Mouse (Mus musculus) embryonic facial prominence, embryonic 12.5 days (tissue): ENCODE measurements around the gene Krt42. TPM values are rescaled to one million over a fixed set of nuclear protein-coding genes. Genes with fewer than 3 reads are reported as not detected.

Experiments used
- ATAC-seq: fragments of 200-750 bp; cut with Nextera tagmentation; 2 replicates; pipeline ENCODE4 v1.8.0; 2017; ENCODE audit not compliant: insufficient number of reproducible peaks, insufficient read depth, low FRiP score, low TSS enrichment
- H3K27ac ChIP-seq: fragments of 300-500 bp; sonication (generic); 2 replicates; pipeline ENCODE4 v1.5.1; 2016; ENCODE audit warnings: mild to moderate bottlenecking
- H3K27me3 ChIP-seq: fragments of 300-500 bp; sonication (generic); 2 replicates; pipeline ENCODE4 v1.6.1; 2016; ENCODE audit warnings: mild to moderate bottlenecking, moderate library complexity
- H3K36me3 ChIP-seq: fragments of 300-500 bp; sonication (generic); 2 replicates; pipeline ENCODE4 v1.6.1; 2016; ENCODE audit warnings: mild to moderate bottlenecking
- H3K4me1 ChIP-seq: fragments of 300-500 bp; sonication (generic); 2 replicates; pipeline ENCODE4 v1.6.1; 2016
- H3K4me2 ChIP-seq: fragments of 300-500 bp; sonication (generic); replicated peaks from 2 replicates; pipeline ENCODE4 v1.6.1; 2016; ENCODE audit warnings: mild to moderate bottlenecking, moderate library complexity
- H3K4me3 ChIP-seq: fragments of 300-500 bp; sonication (generic); 2 replicates; pipeline ENCODE4 v1.5.1; 2016; ENCODE audit warnings: mild to moderate bottlenecking
- H3K9ac ChIP-seq: fragments of 300-500 bp; sonication (generic); 2 replicates; pipeline ENCODE4 v1.6.1; 2016; ENCODE audit warnings: mild to moderate bottlenecking, moderate library complexity
- H3K9me3 ChIP-seq: fragments of 300-500 bp; sonication (generic); 2 replicates; pipeline ENCODE4 v1.6.1; 2016; ENCODE audit warnings: mild to moderate bottlenecking, moderate library complexity
- WGBS: fragments of 180-500 bp; shearing (Covaris S2); methylation state at CpG from one replicate; pipeline ENCODE4 v1.1.7; 2016; 5-methylcytosine and 5-hydroxymethylcytosine counted together
- polyA plus RNA-seq: library from polyadenylated mRNA; unstranded; fragments of >200 nt; fragmentation: Nextera tagmentation; extraction: Ambion mirVana; gene quantifications from 2 replicates; pipeline ENCODE4 v1.2.1, GENCODE M21; 2016

Gene Krt42
- polyA plus RNA-seq, 1 experiment from 2014 or later: not detected

- no peak overlapping the region for H3K4me3 ChIP-seq
- no peaks in the 10 kb centered on the region for H3K9me3 ChIP-seq
- H3K4me1 ChIP-seq: no peaks in the 10 kb centered on the region
- no peaks in the 10 kb centered on the region for H3K27me3 ChIP-seq
- H3K27ac ChIP-seq: no peak overlapping the region
- H3K36me3 ChIP-seq: no peaks in the 10 kb centered on the region
- H3K9ac ChIP-seq: no peak overlapping the region
- peak; percentile 58; the same call in 1 of the 2 replicates for ATAC-seq
- 21% methylated on average over 18 of the region's 18 CpGs for WGBS
- H3K4me2 ChIP-seq: peak overlapping the region; percentile 38
These were observed 28.8 kb upstream of the Krt42 start for GRCm38 (mm10) chr11:100298274-100299036.

- Histone ChIP-seq H3K27me3 (no peaks in the 10 kb centered on the region), H3K4me1 (no peaks in the 10 kb centered on the region), H3K36me3 (no peaks in the 10 kb centered on the region), H3K9me3 (no peaks in the 10 kb centered on the region), H3K9ac (no peak overlapping the region), H3K4me2 (peak overlapping the region; percentile 38), H3K4me3 (no peak overlapping the region), H3K27ac (no peak overlapping the region)
- ATAC-seq: no peak
- WGBS: 43% methylated on average over 5 of the region's 5 CpGs
These were observed 28.1 kb upstream of the Krt42 start for GRCm38 (mm10) chr11:100297801-100298200.

- Histone ChIP-seq H3K27me3 (no peaks in the 10 kb centered on the region), H3K4me1 (peaks cover 2% of the 10 kb centered on the region; the same call in 1 of the 2 replicates), H3K9me3 (no peaks in the 10 kb centered on the region), H3K4me2 (no peak overlapping the region), H3K36me3 (no peaks in the 10 kb centered on the region), H3K27ac (no peak overlapping the region), H3K4me3 (no peak overlapping the region), H3K9ac (no peak overlapping the region)
- WGBS: 3% methylated on average over 10 of the region's 10 CpGs
- no peak for ATAC-seq
These were observed 25.6 kb upstream of the Krt42 start for GRCm38 (mm10) chr11:100295308-100295707.

GRCm38 (mm10) chr11:100292884-100293283, 23.2 kb upstream of the Krt42 start:
- H3K9ac ChIP-seq: no peak overlapping the region
- no peaks in the 10 kb centered on the region for H3K9me3 ChIP-seq
- no peak for ATAC-seq
- 0 out of 2 replicates have a peak, but pooled peaks cover 3% of the 10 kb centered on the region for H3K27me3 ChIP-seq
- H3K4me1 ChIP-seq: peaks cover 6% of the 10 kb centered on the region; the same call in 1 of the 2 replicates
- H3K36me3 ChIP-seq: no peaks in the 10 kb centered on the region
- H3K27ac ChIP-seq: no peak overlapping the region
- WGBS: 63% methylated on average over 6 of the region's 6 CpGs
- no peak overlapping the region for H3K4me2 ChIP-seq
- H3K4me3 ChIP-seq: no peak overlapping the region

GRCm38 (mm10) chr11:100290235-100290634, 20.6 kb upstream of the Krt42 start:
- H3K4me3 ChIP-seq: no peak overlapping the region
- H3K9me3 ChIP-seq: no peaks in the 10 kb centered on the region
- H3K4me1 ChIP-seq: peaks cover 6% of the 10 kb centered on the region; the same call in 1 of the 2 replicates
- WGBS: 46% methylated on average over 5 of the region's 5 CpGs
- 0 out of 2 replicates have a peak, but pooled peaks cover 3% of the 10 kb centered on the region for H3K27me3 ChIP-seq
- H3K4me2 ChIP-seq: no peak overlapping the region
- no peak for ATAC-seq
- no peaks in the 10 kb centered on the region for H3K36me3 ChIP-seq
- H3K9ac ChIP-seq: no peak overlapping the region
- 0 out of 2 replicates have a peak overlapping the region, but pooled peaks have one; percentile 25 for H3K27ac ChIP-seq

- Histone ChIP-seq H3K9ac (no peak overlapping the region), H3K4me1 (peaks cover 6% of the 10 kb centered on the region; the same call in 1 of the 2 replicates), H3K27ac (no peak overlapping the region), H3K9me3 (no peaks in the 10 kb centered on the region), H3K4me3 (no peak overlapping the region), H3K27me3 (0 out of 2 replicates have a peak, but pooled peaks cover 3% of the 10 kb centered on the region), H3K36me3 (no peaks in the 10 kb centered on the region), H3K4me2 (no peak overlapping the region)
- 87% methylated on average over 6 of the region's 6 CpGs for WGBS
- no peak for ATAC-seq
These were observed 19.3 kb upstream of the Krt42 start for GRCm38 (mm10) chr11:100288942-100289341.

- H3K27me3 ChIP-seq: 0 out of 2 replicates have a peak, but pooled peaks cover 3% of the 10 kb centered on the region
- H3K9me3 ChIP-seq: no peaks in the 10 kb centered on the region
- no peak overlapping the region for H3K9ac ChIP-seq
- H3K4me1 ChIP-seq: peaks cover 6% of the 10 kb centered on the region; the same call in 1 of the 2 replicates
- WGBS: 43% methylated on average over 10 of the region's 10 CpGs
- H3K27ac ChIP-seq: peak overlapping the region; percentile 72
- peak; percentile 48; the same call in 1 of the 2 replicates for ATAC-seq
- no peak overlapping the region for H3K4me3 ChIP-seq
- no peaks in the 10 kb centered on the region for H3K36me3 ChIP-seq
- no peak overlapping the region for H3K4me2 ChIP-seq
These were observed 17.4 kb upstream of the Krt42 start for GRCm38 (mm10) chr11:100287024-100287423.

GRCm38 (mm10) chr11:100284988-100285387, 15.3 kb upstream of the Krt42 start:
- Histone ChIP-seq H3K9ac (no peak overlapping the region), H3K36me3 (no peaks in the 10 kb centered on the region), H3K4me1 (0 out of 2 replicates have a peak, but pooled peaks cover under 1% of the 10 kb centered on the region), H3K27me3 (0 out of 2 replicates have a peak, but pooled peaks cover 3% of the 10 kb centered on the region), H3K27ac (no peak overlapping the region), H3K4me3 (no peak overlapping the region), H3K4me2 (no peak overlapping the region), H3K9me3 (no peaks in the 10 kb centered on the region)
- ATAC-seq: no peak
- WGBS: 71% methylated on average over 4 of the region's 4 CpGs

- 24% methylated on average over 10 of the region's 10 CpGs for WGBS
- no peak overlapping the region for H3K4me2 ChIP-seq
- no peaks in the 10 kb centered on the region for H3K4me1 ChIP-seq
- H3K27ac ChIP-seq: no peak overlapping the region
- H3K4me3 ChIP-seq: no peak overlapping the region
- ATAC-seq: no peak
- no peak overlapping the region for H3K9ac ChIP-seq
- no peaks in the 10 kb centered on the region for H3K36me3 ChIP-seq
- no peaks in the 10 kb centered on the region for H3K27me3 ChIP-seq
- no peaks in the 10 kb centered on the region for H3K9me3 ChIP-seq
These were observed 12.9 kb upstream of the Krt42 start for GRCm38 (mm10) chr11:100282549-100282948.

GRCm38 (mm10) chr11:100281596-100282544, 12.2 kb upstream of the Krt42 start:
- 20% methylated on average over 11 of the region's 11 CpGs for WGBS
- no peaks in the 10 kb centered on the region for H3K4me1 ChIP-seq
- H3K36me3 ChIP-seq: no peaks in the 10 kb centered on the region
- 0 out of 2 replicates have a peak overlapping the region, but pooled peaks have one; percentile 6 for H3K27ac ChIP-seq
- H3K9me3 ChIP-seq: no peaks in the 10 kb centered on the region
- H3K4me2 ChIP-seq: no peak overlapping the region
- H3K4me3 ChIP-seq: no peak overlapping the region
- H3K9ac ChIP-seq: no peak overlapping the region
- H3K27me3 ChIP-seq: no peaks in the 10 kb centered on the region
- no peak; the same call in 1 of the 2 replicates for ATAC-seq

- WGBS: 57% methylated on average over 5 of the region's 5 CpGs
- H3K9ac ChIP-seq: no peak overlapping the region
- no peak overlapping the region for H3K4me2 ChIP-seq
- no peaks in the 10 kb centered on the region for H3K9me3 ChIP-seq
- ATAC-seq: no peak
- no peak overlapping the region for H3K4me3 ChIP-seq
- no peak overlapping the region for H3K27ac ChIP-seq
- H3K4me1 ChIP-seq: no peaks in the 10 kb centered on the region; the same call in 1 of the 2 replicates
- H3K27me3 ChIP-seq: no peaks in the 10 kb centered on the region
- H3K36me3 ChIP-seq: no peaks in the 10 kb centered on the region
These were observed 9.1 kb upstream of the Krt42 start for GRCm38 (mm10) chr11:100278759-100279158.
